In the genomic region with DNA sequence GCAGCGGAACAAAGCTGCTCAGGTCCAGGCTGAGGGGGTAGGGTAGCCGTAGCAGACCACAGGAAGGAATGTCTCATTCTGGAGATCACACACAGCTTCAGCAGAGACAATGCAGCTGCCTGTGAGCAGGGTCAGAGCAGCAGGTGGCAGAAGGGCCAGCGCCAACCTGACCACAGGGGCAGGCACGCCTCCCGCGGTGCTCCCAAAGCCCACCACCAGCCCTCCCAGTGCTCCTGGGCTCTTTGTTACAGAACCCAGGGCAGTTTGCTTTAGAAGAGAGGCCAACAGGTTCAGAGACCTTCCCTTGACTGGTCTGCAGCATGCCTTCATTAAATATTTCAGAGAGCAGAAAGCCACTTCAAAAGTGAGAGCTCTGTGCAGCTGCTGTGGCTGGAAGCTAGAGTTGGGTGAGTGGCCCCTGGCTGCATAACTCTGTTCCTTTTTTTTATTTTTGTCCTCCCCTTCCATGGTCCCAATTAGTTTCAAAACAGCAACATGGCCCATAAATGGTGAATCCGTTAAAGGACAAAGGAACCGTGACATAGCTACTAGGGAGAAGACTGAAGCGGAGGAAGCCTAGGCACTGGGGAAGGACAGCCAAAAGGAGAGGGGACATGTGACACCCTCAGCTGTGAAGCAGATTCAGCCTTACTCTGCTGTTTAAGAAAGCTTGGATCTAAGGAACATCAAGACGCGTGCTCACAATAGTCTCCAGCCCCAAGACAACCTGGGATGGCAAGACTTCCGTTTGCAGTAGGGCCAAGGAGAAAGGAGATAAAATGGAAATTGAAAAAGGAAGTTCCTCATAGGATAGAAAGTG, we compare ENCODE assay signal across 10 mouse cellular contexts.
DNase-seq lines count a peak whose midpoint lies in the region; ATAC-seq lines count a peak whose summit lies in the region.
"Had no signal": no experiment of that assay in that cellular context is flagged by ENCODE, and none has a peak within 500 bp of the region (broad histone marks: within the 10 kb centered on the region; RNA-seq: fewer than 3 reads in every experiment).

No protein-coding gene starts in this region.

- no peaks in the 10 kb centered on the region for H3K27me3 ChIP-seq in forebrain, embryonic 13.5 days
- no peaks in the 10 kb centered on the region for H3K27me3 ChIP-seq in forebrain, embryonic 16.5 days (replicated peaks; ENCODE audit: control insufficient read depth, insufficient read depth, low read length)
- no peaks in the 10 kb centered on the region for H3K27me3 ChIP-seq in lung, embryonic 15.5 days
- 0 out of 2 replicates have a peak, but pooled peaks cover 2% of the 10 kb centered on the region for H3K27me3 ChIP-seq in embryonic facial prominence, embryonic 11.5 days (ENCODE audit: control insufficient read depth, insufficient read depth, low read length)
- no peaks in the 10 kb centered on the region for H3K27me3 ChIP-seq in midbrain, embryonic 15.5 days (replicated peaks)
- H3K27me3 ChIP-seq: intestine, embryonic 15.5 days had no signal

- H3K27ac ChIP-seq in forebrain, embryonic 13.5 days, result no peak overlapping the region
- H3K27ac ChIP-seq in forebrain, embryonic 16.5 days (ENCODE audit: low read length), result no peak overlapping the region
- no peak overlapping the region for H3K27ac ChIP-seq in lung, embryonic 15.5 days
- no peak overlapping the region for H3K27ac ChIP-seq in embryonic facial prominence, embryonic 11.5 days (replicated peaks; ENCODE audit: low read depth, low read length)
- H3K27ac ChIP-seq in midbrain, embryonic 15.5 days, result no peak overlapping the region
- H3K27ac ChIP-seq: intestine, embryonic 15.5 days had no signal

- no peaks in the 10 kb centered on the region for H3K4me1 ChIP-seq in forebrain, embryonic 13.5 days
- H3K4me1 ChIP-seq in forebrain, embryonic 16.5 days (replicated peaks; ENCODE audit: control insufficient read depth, insufficient read depth, low read length), result no peaks in the 10 kb centered on the region
- 0 out of 2 replicates have a peak, but pooled peaks cover 7% of the 10 kb centered on the region for H3K4me1 ChIP-seq in lung, embryonic 15.5 days
- H3K4me1 ChIP-seq in embryonic facial prominence, embryonic 11.5 days (ENCODE audit: control insufficient read depth, insufficient read depth, low read length), result no peaks in the 10 kb centered on the region
- H3K4me1 ChIP-seq in midbrain, embryonic 15.5 days, result no peaks in the 10 kb centered on the region

- WGBS in forebrain, embryonic 13.5 days, result 37% methylated on average over 12 of the region's 12 CpGs
- WGBS in forebrain, embryonic 16.5 days, result 46% methylated on average over 12 of the region's 12 CpGs
- 54% methylated on average over 12 of the region's 12 CpGs for WGBS in lung, embryonic 15.5 days
- WGBS in embryonic facial prominence, embryonic 11.5 days, result 42% methylated on average over 12 of the region's 12 CpGs
- WGBS in midbrain, embryonic 15.5 days, result 40% methylated on average over 12 of the region's 12 CpGs

- no peak overlapping the region for H3K9ac ChIP-seq in forebrain, embryonic 13.5 days
- no peak overlapping the region for H3K9ac ChIP-seq in forebrain, embryonic 16.5 days (replicated peaks; ENCODE audit: low read depth, low read length)
- no peak overlapping the region for H3K9ac ChIP-seq in lung, embryonic 15.5 days
- no peak overlapping the region for H3K9ac ChIP-seq in embryonic facial prominence, embryonic 11.5 days (replicated peaks; ENCODE audit: low read length)
- no peak overlapping the region for H3K9ac ChIP-seq in midbrain, embryonic 15.5 days
- H3K9ac ChIP-seq: intestine, embryonic 15.5 days had no signal

- H3K36me3 ChIP-seq in forebrain, embryonic 13.5 days (ENCODE audit: poor library complexity, severe bottlenecking), result no peaks in the 10 kb centered on the region
- H3K36me3 ChIP-seq in forebrain, embryonic 16.5 days (ENCODE audit: control insufficient read depth, insufficient read depth), result no peaks in the 10 kb centered on the region
- no peaks in the 10 kb centered on the region for H3K36me3 ChIP-seq in lung, embryonic 15.5 days
- H3K36me3 ChIP-seq in embryonic facial prominence, embryonic 11.5 days (replicated peaks; ENCODE audit: control insufficient read depth, insufficient read depth, low read depth, low read length), result no peaks in the 10 kb centered on the region
- no peaks in the 10 kb centered on the region for H3K36me3 ChIP-seq in midbrain, embryonic 15.5 days (replicated peaks)
- H3K36me3 ChIP-seq: intestine, embryonic 15.5 days had no signal

- peak; percentile 38; the same call in 1 of the 2 replicates for ATAC-seq in forebrain, embryonic 13.5 days
- no peak for ATAC-seq in forebrain, embryonic 16.5 days
- ATAC-seq in lung, embryonic 15.5 days (ENCODE audit: borderline replicate concordance, extremely low read depth, low FRiP score, low TSS enrichment), result peak; percentile 31; the same call in 1 of the 2 replicates
- ATAC-seq in embryonic facial prominence, embryonic 11.5 days (replicated peaks; ENCODE audit: insufficient number of reproducible peaks, low FRiP score, low TSS enrichment, low read depth), result no peak; the same call in 1 of the 2 replicates
- ATAC-seq in midbrain, embryonic 15.5 days (replicated peaks), result peak; percentile 81
- ATAC-seq in activated CD4-positive, CD25-positive, alpha-beta regulatory T cell, adult 4 months, result no peak
- no peak for ATAC-seq in CD4-positive, CD25-positive, alpha-beta regulatory T cell, adult 4 months
- ATAC-seq: intestine, embryonic 15.5 days had no signal

- no peaks in the 10 kb centered on the region for H3K9me3 ChIP-seq in forebrain, embryonic 13.5 days (replicated peaks)
- no peaks in the 10 kb centered on the region for H3K9me3 ChIP-seq in forebrain, embryonic 16.5 days (ENCODE audit: control insufficient read depth, low read length)
- no peaks in the 10 kb centered on the region for H3K9me3 ChIP-seq in lung, embryonic 15.5 days
- no peaks in the 10 kb centered on the region for H3K9me3 ChIP-seq in embryonic facial prominence, embryonic 11.5 days (replicated peaks; ENCODE audit: control insufficient read depth, low read length)
- H3K9me3 ChIP-seq in midbrain, embryonic 15.5 days, result no peaks in the 10 kb centered on the region
- H3K9me3 ChIP-seq: intestine, embryonic 15.5 days had no signal

- DNase-seq in lung, postnatal 14 days, result no peak
- peak; percentile 7 for DNase-seq in embryonic facial prominence, embryonic 11.5 days (ENCODE audit: low spot score)

- H3K4me3 ChIP-seq in forebrain, embryonic 13.5 days, result no peak overlapping the region
- H3K4me3 ChIP-seq in forebrain, embryonic 16.5 days (replicated peaks; ENCODE audit: low read length), result no peak overlapping the region
- H3K4me3 ChIP-seq in lung, embryonic 15.5 days, result no peak overlapping the region
- no peak overlapping the region for H3K4me3 ChIP-seq in embryonic facial prominence, embryonic 11.5 days (ENCODE audit: low read depth, low read length)
- no peak overlapping the region for H3K4me3 ChIP-seq in midbrain, embryonic 15.5 days
- H3K4me3 ChIP-seq: intestine, embryonic 15.5 days had no signal

- H3K4me2 ChIP-seq in forebrain, embryonic 13.5 days, result no peak overlapping the region
- no peak overlapping the region for H3K4me2 ChIP-seq in forebrain, embryonic 16.5 days (ENCODE audit: low read length)
- no peak overlapping the region for H3K4me2 ChIP-seq in lung, embryonic 15.5 days
- H3K4me2 ChIP-seq in embryonic facial prominence, embryonic 11.5 days (ENCODE audit: low read depth, low read length), result no peak overlapping the region
- no peak overlapping the region for H3K4me2 ChIP-seq in midbrain, embryonic 15.5 days
- H3K4me2 ChIP-seq: intestine, embryonic 15.5 days; liver, embryonic 11.5 days had no signal

Comparison
In these comparisons a context has a peak if more than half of its experiments do, and no peak if none do; other contexts are left out.
1. ATAC-seq: peak in forebrain, embryonic 13.5 days (single experiment), lung, embryonic 15.5 days (single experiment) and midbrain, embryonic 15.5 days (single experiment); none in forebrain, embryonic 16.5 days (single experiment), embryonic facial prominence, embryonic 11.5 days (single experiment), activated CD4-positive, CD25-positive, alpha-beta regulatory T cell, adult 4 months (single experiment) and CD4-positive, CD25-positive, alpha-beta regulatory T cell, adult 4 months (single experiment).